Mouse (Mus musculus) ES-E14 (cell line): ENCODE results near the gene Etv6.

Source experiments
- CHD2 ChIP-seq: IDR thresholded peaks from 2 replicates; pipeline ENCODE4 v1.6.1; 2014; ENCODE audit warnings: mild to moderate bottlenecking, low read depth, low read length, inconsistent platforms
- HCFC1 ChIP-seq: IDR thresholded peaks from 2 replicates; pipeline ENCODE4 v1.6.1; 2012; ENCODE audit warnings: low read length, inconsistent platforms, borderline replicate concordance; ENCODE audit not compliant: insufficient read depth
- MAFK ChIP-seq: IDR thresholded peaks from 2 replicates; pipeline ENCODE4 v1.6.1; 2014; ENCODE audit warnings: mild to moderate bottlenecking, low read depth, low read length, inconsistent platforms; ENCODE audit not compliant: insufficient read depth
- ZC3H11A ChIP-seq: IDR thresholded peaks from 2 replicates; pipeline ENCODE4 v1.6.1; 2012; ENCODE audit warnings: low read depth, mild to moderate bottlenecking, inconsistent platforms, low read length, borderline replicate concordance
- ZNF384 ChIP-seq: IDR thresholded peaks from 2 replicates; pipeline ENCODE4 v1.6.1; 2012; ENCODE audit warnings: low read depth, low read length, inconsistent platforms

GRCm38 (mm10) chr6:134036491-134036911 is 1.0 kb downstream of the Etv6 start:
- TF ChIP-seq HCFC1 = no peak
- TF ChIP-seq CHD2 = no peak
- no peak for TF ChIP-seq ZNF384
- no peak for TF ChIP-seq MAFK
- no peak for TF ChIP-seq ZC3H11A
